Mouse (Mus musculus): Measurements from ENCODE around the gene Zfp277. TPM values are rescaled to one million over a fixed set of nuclear protein-coding genes. Genes with fewer than 3 reads are reported as not detected.

Zfp277 gene
- polyA plus RNA-seq, 1 experiment from 2014 or later: 30.5 TPM

- H3K4me3 ChIP-seq (replicated peaks; ENCODE audit: low read length): no peak overlapping the region
- no peaks in the 10 kb centered on the region for H3K36me3 ChIP-seq (ENCODE audit: control insufficient read depth, insufficient read depth)
- no peak overlapping the region for H3K9ac ChIP-seq (replicated peaks; ENCODE audit: low read depth, low read length)
- ATAC-seq: peak; percentile 50
- H3K27me3 ChIP-seq (replicated peaks; ENCODE audit: control insufficient read depth, insufficient read depth, low read length): no peaks in the 10 kb centered on the region
- no peaks in the 10 kb centered on the region for H3K9me3 ChIP-seq (ENCODE audit: control insufficient read depth, low read length)
- peak overlapping the region; percentile 21; the same call in 1 of the 2 replicates for H3K4me2 ChIP-seq (ENCODE audit: low read length)
- 0 out of 2 replicates have a peak overlapping the region, but pooled peaks have one; percentile 13 for H3K27ac ChIP-seq (ENCODE audit: low read length)
- 56% methylated on average over 8 of the region's 8 CpGs for WGBS
- peaks cover 9% of the 10 kb centered on the region for H3K4me1 ChIP-seq (replicated peaks; ENCODE audit: control insufficient read depth, insufficient read depth, low read length)
Measured at GRCm38 (mm10) chr12:40415312-40415925, 30.3 kb downstream of the Zfp277 start.

DNA sequence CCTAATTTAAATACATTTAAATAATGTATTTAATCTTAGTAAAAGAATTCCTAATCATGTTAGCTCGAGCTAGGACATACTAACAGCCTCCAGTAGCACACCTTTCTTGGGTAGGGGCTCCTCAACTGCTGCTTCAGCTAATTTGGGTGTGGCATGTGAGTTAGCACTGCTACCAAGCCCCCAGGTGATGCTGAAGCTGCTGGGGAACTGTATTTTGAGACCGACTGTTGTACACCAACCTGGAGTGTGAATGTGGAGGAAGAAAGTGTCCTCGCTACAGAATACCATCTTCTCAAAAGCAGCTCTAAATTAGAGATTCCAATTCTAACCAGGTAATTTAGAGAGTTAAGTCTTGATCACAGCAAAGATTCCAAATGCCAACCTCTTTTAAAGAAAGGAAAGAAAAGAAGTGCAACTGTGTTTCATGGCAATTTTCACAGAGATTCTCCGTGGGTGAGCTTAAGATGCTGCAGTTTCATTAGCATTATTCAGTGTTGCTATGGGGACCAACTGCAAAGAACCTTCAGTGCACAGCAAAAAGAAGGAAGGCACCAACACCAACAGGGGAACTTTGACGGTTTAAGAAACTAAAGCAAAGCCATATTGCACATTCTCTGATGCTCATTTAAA, 30.9 kb downstream of the Zfp277 start:
- Histone ChIP-seq H3K9me3 (ENCODE audit: control insufficient read depth, low read length) (0 out of 2 replicates have a peak, but pooled peaks cover under 1% of the 10 kb centered on the region), H3K27ac (ENCODE audit: low read length) (peak overlapping the region; percentile 63), H3K9ac (replicated peaks; ENCODE audit: low read depth, low read length) (no peak overlapping the region), H3K36me3 (ENCODE audit: control insufficient read depth, insufficient read depth) (no peaks in the 10 kb centered on the region), H3K4me3 (replicated peaks; ENCODE audit: low read length) (no peak overlapping the region), H3K4me2 (ENCODE audit: low read length) (peak overlapping the region; percentile 21), H3K27me3 (replicated peaks; ENCODE audit: control insufficient read depth, insufficient read depth, low read length) (no peaks in the 10 kb centered on the region), H3K4me1 (replicated peaks; ENCODE audit: control insufficient read depth, insufficient read depth, low read length) (peaks cover 9% of the 10 kb centered on the region)
- ATAC-seq: peak; percentile 90
- WGBS: 20% methylated on average over 5 of the region's 5 CpGs

DNA sequence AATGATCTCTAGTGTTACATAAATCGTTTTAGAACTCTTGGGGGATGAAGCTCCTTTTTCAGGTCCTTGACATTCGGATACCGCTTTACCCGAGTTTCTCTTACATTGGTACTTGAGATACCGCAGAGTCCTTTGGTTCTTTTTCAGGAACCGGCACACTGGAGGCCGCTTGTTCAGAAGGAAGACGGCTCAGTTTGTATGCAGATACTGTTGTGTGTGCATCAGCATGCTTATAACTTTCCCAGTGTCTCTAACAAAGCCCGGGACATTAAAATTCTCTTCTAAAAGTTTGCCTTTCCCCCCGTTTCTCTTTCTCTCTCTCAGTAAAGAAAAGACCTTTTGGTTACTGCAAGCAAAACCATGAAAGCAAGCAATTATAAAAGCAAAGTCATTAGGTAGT, 45.9 kb downstream of the Zfp277 start:
- no peak overlapping the region for H3K4me2 ChIP-seq (ENCODE audit: low read length)
- 65% methylated on average over 10 of the region's 10 CpGs for WGBS
- no peak overlapping the region for H3K4me3 ChIP-seq (replicated peaks; ENCODE audit: low read length)
- H3K27ac ChIP-seq (ENCODE audit: low read length): no peak overlapping the region
- no peaks in the 10 kb centered on the region for H3K36me3 ChIP-seq (ENCODE audit: control insufficient read depth, insufficient read depth)
- H3K27me3 ChIP-seq (replicated peaks; ENCODE audit: control insufficient read depth, insufficient read depth, low read length): no peaks in the 10 kb centered on the region
- no peak for ATAC-seq
- H3K9me3 ChIP-seq (ENCODE audit: control insufficient read depth, low read length): no peaks in the 10 kb centered on the region
- H3K9ac ChIP-seq (replicated peaks; ENCODE audit: low read depth, low read length): no peak overlapping the region
- no peaks in the 10 kb centered on the region for H3K4me1 ChIP-seq (replicated peaks; ENCODE audit: control insufficient read depth, insufficient read depth, low read length)

DNA sequence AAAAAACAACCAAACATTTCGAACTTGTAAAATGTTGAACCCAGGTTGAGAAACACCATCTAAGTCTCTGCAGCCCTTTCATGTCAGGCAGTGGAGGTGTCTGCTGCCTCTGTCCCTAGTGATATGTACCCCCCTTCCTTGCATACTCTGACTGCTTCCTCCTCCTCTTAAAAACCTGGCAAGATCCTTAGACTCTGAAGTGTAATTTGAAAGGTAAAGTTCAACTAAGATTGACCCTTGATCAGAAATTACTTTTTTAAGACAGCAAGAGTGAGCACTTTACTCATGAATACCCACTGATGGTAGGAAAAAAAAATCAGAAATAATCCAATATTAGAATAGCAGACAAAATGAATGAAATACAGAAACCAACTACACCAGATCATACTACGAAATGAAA, 46.3 kb downstream of the Zfp277 start:
- no peak overlapping the region for H3K4me3 ChIP-seq (replicated peaks; ENCODE audit: low read length)
- H3K27ac ChIP-seq (ENCODE audit: low read length): no peak overlapping the region
- no peak overlapping the region for H3K4me2 ChIP-seq (ENCODE audit: low read length)
- no peaks in the 10 kb centered on the region for H3K9me3 ChIP-seq (ENCODE audit: control insufficient read depth, low read length)
- H3K36me3 ChIP-seq (ENCODE audit: control insufficient read depth, insufficient read depth): no peaks in the 10 kb centered on the region
- no peak for ATAC-seq
- no peaks in the 10 kb centered on the region for H3K27me3 ChIP-seq (replicated peaks; ENCODE audit: control insufficient read depth, insufficient read depth, low read length)
- no peak overlapping the region for H3K9ac ChIP-seq (replicated peaks; ENCODE audit: low read depth, low read length)
- no peaks in the 10 kb centered on the region for H3K4me1 ChIP-seq (replicated peaks; ENCODE audit: control insufficient read depth, insufficient read depth, low read length)
- 93% methylated on average over 2 of the region's 2 CpGs for WGBS

- Histone ChIP-seq H3K27me3 (replicated peaks; ENCODE audit: control insufficient read depth, insufficient read depth, low read length) (no peaks in the 10 kb centered on the region), H3K27ac (ENCODE audit: low read length) (no peak overlapping the region), H3K4me3 (replicated peaks; ENCODE audit: low read length) (no peak overlapping the region), H3K4me1 (replicated peaks; ENCODE audit: control insufficient read depth, insufficient read depth, low read length) (no peaks in the 10 kb centered on the region), H3K9me3 (ENCODE audit: control insufficient read depth, low read length) (no peaks in the 10 kb centered on the region), H3K4me2 (ENCODE audit: low read length) (no peak overlapping the region), H3K36me3 (ENCODE audit: control insufficient read depth, insufficient read depth) (no peaks in the 10 kb centered on the region), H3K9ac (replicated peaks; ENCODE audit: low read depth, low read length) (no peak overlapping the region)
- 90% methylated on average over 2 of the region's 2 CpGs for WGBS
- no peak for ATAC-seq
Measured at GRCm38 (mm10) chr12:40398916-40399315, 46.8 kb downstream of the Zfp277 start.

GRCm38 (mm10) chr12:40392869-40393268, 52.8 kb downstream of the Zfp277 start:
- H3K27ac ChIP-seq (ENCODE audit: low read length): no peak overlapping the region
- no peaks in the 10 kb centered on the region for H3K9me3 ChIP-seq (ENCODE audit: control insufficient read depth, low read length)
- no peak for ATAC-seq
- H3K4me3 ChIP-seq (replicated peaks; ENCODE audit: low read length): no peak overlapping the region
- H3K27me3 ChIP-seq (replicated peaks; ENCODE audit: control insufficient read depth, insufficient read depth, low read length): no peaks in the 10 kb centered on the region
- H3K4me2 ChIP-seq (ENCODE audit: low read length): no peak overlapping the region
- 84% methylated on average over 3 of the region's 3 CpGs for WGBS
- no peaks in the 10 kb centered on the region for H3K4me1 ChIP-seq (replicated peaks; ENCODE audit: control insufficient read depth, insufficient read depth, low read length)
- no peaks in the 10 kb centered on the region for H3K36me3 ChIP-seq (ENCODE audit: control insufficient read depth, insufficient read depth)
- no peak overlapping the region for H3K9ac ChIP-seq (replicated peaks; ENCODE audit: low read depth, low read length)

DNA sequence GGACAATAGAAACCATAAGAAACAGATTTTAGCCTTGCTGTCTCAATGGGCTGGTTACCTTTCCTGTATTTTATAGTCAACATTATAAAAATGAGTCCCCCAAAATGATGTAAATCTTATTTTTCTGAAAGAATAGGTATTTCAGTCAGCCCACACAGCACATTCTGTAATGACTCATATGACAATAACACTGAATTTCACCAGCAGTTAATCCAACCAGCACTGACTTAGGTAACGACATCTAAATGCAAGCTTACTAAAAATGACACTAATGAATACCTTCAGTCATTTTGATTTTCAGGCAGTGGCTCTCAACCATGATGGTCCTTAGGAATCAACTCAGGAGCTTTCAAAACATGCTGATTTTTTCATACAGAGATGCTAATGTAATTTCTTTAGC, 54.4 kb downstream of the Zfp277 start:
- ATAC-seq: no peak
- Histone ChIP-seq H3K27ac (ENCODE audit: low read length) (no peak overlapping the region), H3K4me2 (ENCODE audit: low read length) (no peak overlapping the region), H3K36me3 (ENCODE audit: control insufficient read depth, insufficient read depth) (no peaks in the 10 kb centered on the region), H3K4me1 (replicated peaks; ENCODE audit: control insufficient read depth, insufficient read depth, low read length) (0 out of 2 replicates have a peak, but pooled peaks cover 3% of the 10 kb centered on the region), H3K9ac (replicated peaks; ENCODE audit: low read depth, low read length) (no peak overlapping the region), H3K4me3 (replicated peaks; ENCODE audit: low read length) (no peak overlapping the region), H3K9me3 (ENCODE audit: control insufficient read depth, low read length) (no peaks in the 10 kb centered on the region), H3K27me3 (replicated peaks; ENCODE audit: control insufficient read depth, insufficient read depth, low read length) (no peaks in the 10 kb centered on the region)
- WGBS: 67% methylated on average over 1 of the region's 1 CpGs

GRCm38 (mm10) chr12:40387786-40388185, 57.9 kb downstream of the Zfp277 start:
- no peak overlapping the region for H3K27ac ChIP-seq (ENCODE audit: low read length)
- WGBS: 69% methylated on average over 5 of the region's 5 CpGs
- ATAC-seq: no peak

DNA sequence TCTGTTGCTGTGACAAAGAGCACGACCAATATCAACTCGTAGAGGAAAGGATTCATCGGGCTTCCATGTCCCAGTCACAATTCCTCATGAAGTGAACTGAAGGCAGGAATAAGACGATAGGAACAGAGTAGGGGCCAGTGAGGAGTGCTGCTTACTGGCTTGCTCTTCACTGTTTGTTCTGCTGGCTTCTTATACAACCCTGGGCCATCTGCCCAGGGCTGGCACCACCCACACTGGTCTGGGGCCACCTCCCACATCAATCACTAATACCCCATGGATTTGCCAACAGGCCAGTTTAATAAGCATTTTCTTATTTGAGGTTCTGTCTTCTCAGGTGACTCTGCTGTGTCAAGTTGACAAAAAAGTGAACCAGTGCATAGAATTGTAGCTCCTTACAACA, 60.4 kb downstream of the Zfp277 start:
- Histone ChIP-seq H3K36me3 (ENCODE audit: control insufficient read depth, insufficient read depth) (no peaks in the 10 kb centered on the region), H3K4me1 (replicated peaks; ENCODE audit: control insufficient read depth, insufficient read depth, low read length) (peaks cover 7% of the 10 kb centered on the region; the same call in 1 of the 2 replicates), H3K27ac (ENCODE audit: low read length) (no peak overlapping the region), H3K27me3 (replicated peaks; ENCODE audit: control insufficient read depth, insufficient read depth, low read length) (no peaks in the 10 kb centered on the region), H3K4me3 (replicated peaks; ENCODE audit: low read length) (no peak overlapping the region), H3K9ac (replicated peaks; ENCODE audit: low read depth, low read length) (no peak overlapping the region), H3K9me3 (ENCODE audit: control insufficient read depth, low read length) (no peaks in the 10 kb centered on the region), H3K4me2 (ENCODE audit: low read length) (no peak overlapping the region)
- no peak for ATAC-seq
- 85% methylated on average over 4 of the region's 4 CpGs for WGBS

More at GRCm38 (mm10) chr12:40387786-40388185, 57.9 kb downstream of the Zfp277 start:
- Histone ChIP-seq H3K27me3 (replicated peaks; ENCODE audit: control insufficient read depth, insufficient read depth, low read length) (no peaks in the 10 kb centered on the region), H3K4me2 (ENCODE audit: low read length) (no peak overlapping the region), H3K9ac (replicated peaks; ENCODE audit: low read depth, low read length) (no peak overlapping the region), H3K9me3 (ENCODE audit: control insufficient read depth, low read length) (no peaks in the 10 kb centered on the region), H3K36me3 (ENCODE audit: control insufficient read depth, insufficient read depth) (no peaks in the 10 kb centered on the region), H3K4me1 (replicated peaks; ENCODE audit: control insufficient read depth, insufficient read depth, low read length) (peaks cover 3% of the 10 kb centered on the region; the same call in 1 of the 2 replicates), H3K4me3 (replicated peaks; ENCODE audit: low read length) (no peak overlapping the region)

Measured in forebrain, embryonic 16.5 days (tissue).